Mouse (Mus musculus): ENCODE results near the gene Smagp. TPM values are rescaled to one million over a fixed set of nuclear protein-coding genes. Genes with fewer than 3 reads are reported as not detected.
A peak's percentile ranks its signal among the peaks of the same experiment; 100 is the strongest.

The Smagp gene
- total and polyA plus RNA-seq, 2 experiments from 2014 or later: 4.3 to 5.8 TPM

GRCm38 (mm10) chr15:100619200-100619599 lies 17.5 kb downstream of the Smagp start:
- no peak overlapping the region for H3K27ac ChIP-seq
- H3K4me1 ChIP-seq (ENCODE audit: insufficient read depth, low read length): no peaks in the 10 kb centered on the region
- no peak for DNase-seq (ENCODE audit: low spot score)
- H3K9me3 ChIP-seq (ENCODE audit: low read length): no peaks in the 10 kb centered on the region
- WGBS: 83% methylated on average over 7 of the region's 7 CpGs
- H3K9ac ChIP-seq (replicated peaks; ENCODE audit: low read length): no peak overlapping the region
- H3K27me3 ChIP-seq (ENCODE audit: insufficient read depth, low read length): no peaks in the 10 kb centered on the region
- no peak overlapping the region for H3K4me2 ChIP-seq (ENCODE audit: low read depth, low read length)
- ATAC-seq: no peak
- H3K36me3 ChIP-seq (ENCODE audit: insufficient read depth, low read length): peaks cover 29% of the 10 kb centered on the region
- TF ChIP-seq CTCF (IDR thresholded peaks at IDR 0.05; ENCODE audit: low read depth): no peak
- no peak overlapping the region for H3K4me3 ChIP-seq (ENCODE audit: low read length)

- peak overlapping the region; percentile 88 for H3K4me3 ChIP-seq (ENCODE audit: low read length)
- no peaks in the 10 kb centered on the region for H3K9me3 ChIP-seq (ENCODE audit: low read length)
- H3K36me3 ChIP-seq (ENCODE audit: insufficient read depth, low read length): peaks cover 29% of the 10 kb centered on the region
- H3K4me1 ChIP-seq (ENCODE audit: insufficient read depth, low read length): peaks cover 7% of the 10 kb centered on the region
- H3K27ac ChIP-seq: peak overlapping the region; percentile 99
- H3K9ac ChIP-seq (replicated peaks; ENCODE audit: low read length): peak overlapping the region; percentile 95
- H3K27me3 ChIP-seq (ENCODE audit: insufficient read depth, low read length): no peaks in the 10 kb centered on the region
- ATAC-seq (peak; percentile 9), DNase-seq (ENCODE audit: low spot score) (no peak)
- WGBS: under 1% methylated on average over 19 of the region's 19 CpGs
- TF ChIP-seq CTCF (IDR thresholded peaks at IDR 0.05; ENCODE audit: low read depth): no peak
- H3K4me2 ChIP-seq (ENCODE audit: low read depth, low read length): peak overlapping the region; percentile 71
Observed at GRCm38 (mm10) chr15:100616221-100616620, 20.5 kb downstream of the Smagp start.

GRCm38 (mm10) chr15:100615825-100616220 lies 20.9 kb downstream of the Smagp start:
- Histone ChIP-seq H3K36me3 (ENCODE audit: insufficient read depth, low read length) (peaks cover 27% of the 10 kb centered on the region), H3K27me3 (ENCODE audit: insufficient read depth, low read length) (no peaks in the 10 kb centered on the region), H3K9me3 (ENCODE audit: low read length) (no peaks in the 10 kb centered on the region), H3K4me1 (ENCODE audit: insufficient read depth, low read length) (peaks cover 7% of the 10 kb centered on the region), H3K9ac (replicated peaks; ENCODE audit: low read length) (peak overlapping the region; percentile 95), H3K27ac (peak overlapping the region; percentile 99), H3K4me2 (ENCODE audit: low read depth, low read length) (peak overlapping the region; percentile 71), H3K4me3 (ENCODE audit: low read length) (peak overlapping the region; percentile 88)
- ATAC-seq (peak; percentile 88), DNase-seq (ENCODE audit: low spot score) (peak; percentile 95)
- under 1% methylated on average over 36 of the region's 43 CpGs for WGBS
- TF ChIP-seq CTCF (IDR thresholded peaks at IDR 0.05; ENCODE audit: low read depth): no peak

GRCm38 (mm10) chr15:100614996-100615824 lies 21.5 kb downstream of the Smagp start, which contains the start of gene Dazap2:
Gene Dazap2, plus strand, starts transcription at chr15:100615349.
- 2% methylated on average over 87 of the region's 99 CpGs for WGBS
- peak; percentile 92 for ATAC-seq

GRCm38 (mm10) chr15:100614218-100614995 lies 22.3 kb downstream of the Smagp start:
- DNase-seq (ENCODE audit: low spot score): peak; percentile 49

More at GRCm38 (mm10) chr15:100614996-100615824, 21.5 kb downstream of the Smagp start, which contains the start of gene Dazap2:
- Histone ChIP-seq H3K36me3 (ENCODE audit: insufficient read depth, low read length) (peaks cover 23% of the 10 kb centered on the region), H3K27me3 (ENCODE audit: insufficient read depth, low read length) (no peaks in the 10 kb centered on the region), H3K4me1 (ENCODE audit: insufficient read depth, low read length) (peaks cover 7% of the 10 kb centered on the region), H3K4me3 (ENCODE audit: low read length) (peak within 1 kb of the TSS; percentile 88), H3K9ac (replicated peaks; ENCODE audit: low read length) (peak within 1 kb of the TSS; percentile 95), H3K4me2 (ENCODE audit: low read depth, low read length) (peak within 1 kb of the TSS; percentile 71), H3K27ac (peak within 1 kb of the TSS; percentile 99), H3K9me3 (ENCODE audit: low read length) (no peaks in the 10 kb centered on the region)
- peak; percentile 98 for DNase-seq (ENCODE audit: low spot score)
- no peak for TF ChIP-seq CTCF (IDR thresholded peaks at IDR 0.05; ENCODE audit: low read depth)

GRCm38 (mm10) chr15:100613584-100613983 lies 23.2 kb downstream of the Smagp start:
- Histone ChIP-seq H3K4me3 (ENCODE audit: low read length) (peak overlapping the region; percentile 23; the same call in 1 of the 2 replicates), H3K27me3 (ENCODE audit: insufficient read depth, low read length) (no peaks in the 10 kb centered on the region)
- 7% methylated on average over 16 of the region's 16 CpGs for WGBS

More at GRCm38 (mm10) chr15:100614218-100614995, 22.3 kb downstream of the Smagp start:
- Histone ChIP-seq H3K27me3 (ENCODE audit: insufficient read depth, low read length) (no peaks in the 10 kb centered on the region), H3K4me2 (ENCODE audit: low read depth, low read length) (peak overlapping the region; percentile 71), H3K27ac (peak overlapping the region; percentile 99), H3K9ac (replicated peaks; ENCODE audit: low read length) (peak overlapping the region; percentile 95), H3K36me3 (ENCODE audit: insufficient read depth, low read length) (peaks cover 17% of the 10 kb centered on the region; the same call in 1 of the 2 replicates), H3K9me3 (ENCODE audit: low read length) (no peaks in the 10 kb centered on the region), H3K4me1 (ENCODE audit: insufficient read depth, low read length) (peaks cover 7% of the 10 kb centered on the region), H3K4me3 (ENCODE audit: low read length) (peak overlapping the region; percentile 88)
- peak; percentile 1; the same call in 1 of the 2 replicates for ATAC-seq
- no peak for TF ChIP-seq CTCF (IDR thresholded peaks at IDR 0.05; ENCODE audit: low read depth)
- WGBS: 9% methylated on average over 43 of the region's 43 CpGs

More at GRCm38 (mm10) chr15:100613584-100613983, 23.2 kb downstream of the Smagp start:
- DNase-seq (ENCODE audit: low spot score): peak; percentile 88
- no peaks in the 10 kb centered on the region for H3K9me3 ChIP-seq (ENCODE audit: low read length)
- H3K4me2 ChIP-seq (ENCODE audit: low read depth, low read length): peak overlapping the region; percentile 71
- TF ChIP-seq CTCF (IDR thresholded peaks at IDR 0.05; ENCODE audit: low read depth): peak; percentile 93
- H3K9ac ChIP-seq (replicated peaks; ENCODE audit: low read length): no peak overlapping the region
- no peak for ATAC-seq
- peaks cover 9% of the 10 kb centered on the region; the same call in 1 of the 2 replicates for H3K36me3 ChIP-seq (ENCODE audit: insufficient read depth, low read length)
- H3K27ac ChIP-seq: 0 out of 2 replicates have a peak overlapping the region, but pooled peaks have one; percentile 5
- peaks cover 7% of the 10 kb centered on the region for H3K4me1 ChIP-seq (ENCODE audit: insufficient read depth, low read length)

All from hindbrain, postnatal 0 days (tissue).